Mouse (Mus musculus): ENCODE measurements around the gene Tmem212. TPM values are rescaled to one million over a fixed set of nuclear protein-coding genes. Genes with fewer than 3 reads are reported as not detected.

Gene Tmem212
- total and polyA plus RNA-seq, 3 experiments, result not detected

GRCm38 (mm10) chr3:27867731-27868130 is 28.4 kb downstream of the Tmem212 start:
- Histone ChIP-seq H3K9me3 (replicated peaks) (no peaks in the 10 kb centered on the region), H3K36me3 (replicated peaks) (no peaks in the 10 kb centered on the region), H3K4me3 (ENCODE audit: low read depth, low read length) (no peak overlapping the region), H3K27me3 (ENCODE audit: insufficient read depth, low read length) (peaks cover 4% of the 10 kb centered on the region; the same call in 1 of the 2 replicates), H3K4me1 (ENCODE audit: insufficient read depth, low read depth, low read length) (no peaks in the 10 kb centered on the region)
- DNase-seq (ENCODE audit: low spot score), result no peak
- TF ChIP-seq TAL1 (conservative IDR thresholded peaks at IDR 0.05; ENCODE audit: low read depth, low read length) (no peak), CTCF (IDR thresholded peaks at IDR 0.05; ENCODE audit: low read depth, low read length) (no peak), GATA1 (IDR thresholded peaks at IDR 0.05; ENCODE audit: borderline replicate concordance, low read length) (no peak), GATA2 (IDR thresholded peaks at IDR 0.05; ENCODE audit: borderline replicate concordance, low read depth, low read length) (no peak), POLR2AphosphoS5 (IDR thresholded peaks at IDR 0.05; ENCODE audit: insufficient replicate concordance, low read depth, low read length) (no peak)
- ATAC-seq (ENCODE audit: extremely low read depth, insufficient number of reproducible peaks, low FRiP score, poor library complexity, severe bottlenecking), result no peak

DNA sequence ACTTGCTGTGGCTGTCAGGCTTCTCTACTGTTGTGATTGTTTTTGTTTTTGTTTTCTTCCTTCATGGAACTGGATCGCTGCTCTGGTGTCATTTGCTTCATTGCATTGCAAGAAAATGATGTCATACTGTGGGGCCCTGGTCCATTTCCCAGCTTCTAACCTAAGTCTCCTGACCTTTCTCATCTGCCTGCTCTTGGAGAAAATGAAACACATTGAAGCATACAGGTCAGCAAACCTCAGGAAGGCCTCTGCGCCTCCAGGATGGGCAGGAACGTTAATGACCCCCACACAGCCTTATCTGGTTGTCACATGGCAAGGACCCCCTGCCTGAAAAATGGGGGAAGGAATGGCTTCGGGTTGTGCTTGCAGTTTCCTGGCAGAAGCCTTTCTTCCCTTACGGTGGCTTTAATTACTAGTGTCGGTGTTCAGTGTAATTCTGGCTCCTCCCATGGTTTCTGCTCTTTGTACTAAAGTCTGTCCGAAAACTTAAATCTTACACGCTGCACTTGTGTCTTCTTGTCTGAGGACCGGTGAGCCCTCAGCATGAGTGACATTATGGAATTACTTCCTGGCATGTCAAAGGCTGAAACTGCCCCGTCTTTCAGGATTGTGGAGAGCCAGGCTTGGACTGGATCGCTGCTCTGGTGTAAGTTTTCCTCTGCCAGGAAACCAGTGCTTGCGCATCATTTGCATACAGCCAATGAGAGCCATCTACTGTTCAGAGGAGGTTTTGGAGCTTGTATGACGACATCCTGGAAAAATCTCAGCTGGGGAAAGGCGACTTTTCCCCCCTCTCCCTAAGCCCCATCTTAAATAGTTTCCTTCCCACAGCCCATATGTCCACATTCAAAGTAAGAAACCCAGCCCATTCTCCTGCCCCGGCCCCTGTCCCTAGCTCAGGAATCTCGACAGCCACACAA is 33.1 kb downstream of the Tmem212 start:
- peaks cover 4% of the 10 kb centered on the region for H3K27me3 ChIP-seq (ENCODE audit: insufficient read depth, low read length)
- DNase-seq (ENCODE audit: low spot score) (no peak), ATAC-seq (ENCODE audit: extremely low read depth, insufficient number of reproducible peaks, low FRiP score, poor library complexity, severe bottlenecking) (no peak)
- H3K36me3 ChIP-seq (replicated peaks), result no peaks in the 10 kb centered on the region
- no peak for TF ChIP-seq TAL1 (conservative IDR thresholded peaks at IDR 0.05; ENCODE audit: low read depth, low read length)
- no peak for TF ChIP-seq GATA2 (IDR thresholded peaks at IDR 0.05; ENCODE audit: borderline replicate concordance, low read depth, low read length)
- TF ChIP-seq GATA1 (IDR thresholded peaks at IDR 0.05; ENCODE audit: borderline replicate concordance, low read length), result no peak
- no peak for TF ChIP-seq CTCF (IDR thresholded peaks at IDR 0.05; ENCODE audit: low read depth, low read length)
- no peak for TF ChIP-seq POLR2AphosphoS5 (IDR thresholded peaks at IDR 0.05; ENCODE audit: insufficient replicate concordance, low read depth, low read length)
- H3K4me1 ChIP-seq (ENCODE audit: insufficient read depth, low read depth, low read length), result no peaks in the 10 kb centered on the region
- no peaks in the 10 kb centered on the region for H3K9me3 ChIP-seq (replicated peaks)
- no peak overlapping the region for H3K4me3 ChIP-seq (ENCODE audit: low read depth, low read length)

DNA sequence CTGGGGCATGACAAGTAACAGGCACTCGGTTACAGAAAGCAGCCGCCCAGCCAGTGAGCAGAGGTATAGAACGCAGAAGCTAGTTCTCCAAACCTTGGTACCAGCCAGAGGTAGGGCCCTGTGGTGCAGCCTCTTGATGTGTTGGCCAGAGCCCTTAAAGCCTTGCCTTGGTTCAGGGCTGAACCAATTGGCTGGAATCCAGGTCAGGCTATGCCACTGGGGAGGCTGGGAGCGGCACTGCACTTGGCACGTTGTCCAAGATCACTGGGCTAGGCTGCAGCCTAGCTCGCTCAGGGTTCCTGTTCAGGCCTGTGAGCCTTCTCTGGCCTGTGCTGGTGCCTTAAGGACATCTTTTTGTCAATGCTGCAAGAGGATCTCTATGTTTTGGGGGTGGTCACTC is 34.6 kb downstream of the Tmem212 start:
- no peak overlapping the region for H3K4me3 ChIP-seq (ENCODE audit: low read depth, low read length)
- H3K9me3 ChIP-seq (replicated peaks), result no peaks in the 10 kb centered on the region
- ATAC-seq (ENCODE audit: extremely low read depth, insufficient number of reproducible peaks, low FRiP score, poor library complexity, severe bottlenecking), result no peak
- TF ChIP-seq CTCF (IDR thresholded peaks at IDR 0.05; ENCODE audit: low read depth, low read length) (no peak), GATA1 (IDR thresholded peaks at IDR 0.05; ENCODE audit: borderline replicate concordance, low read length) (no peak), POLR2AphosphoS5 (IDR thresholded peaks at IDR 0.05; ENCODE audit: insufficient replicate concordance, low read depth, low read length) (no peak), GATA2 (IDR thresholded peaks at IDR 0.05; ENCODE audit: borderline replicate concordance, low read depth, low read length) (no peak), TAL1 (conservative IDR thresholded peaks at IDR 0.05; ENCODE audit: low read depth, low read length) (no peak)
- no peaks in the 10 kb centered on the region for H3K36me3 ChIP-seq (replicated peaks)
- no peaks in the 10 kb centered on the region for H3K4me1 ChIP-seq (ENCODE audit: insufficient read depth, low read depth, low read length)
- peaks cover 4% of the 10 kb centered on the region for H3K27me3 ChIP-seq (ENCODE audit: insufficient read depth, low read length)
- no peak for DNase-seq (ENCODE audit: low spot score)

DNA sequence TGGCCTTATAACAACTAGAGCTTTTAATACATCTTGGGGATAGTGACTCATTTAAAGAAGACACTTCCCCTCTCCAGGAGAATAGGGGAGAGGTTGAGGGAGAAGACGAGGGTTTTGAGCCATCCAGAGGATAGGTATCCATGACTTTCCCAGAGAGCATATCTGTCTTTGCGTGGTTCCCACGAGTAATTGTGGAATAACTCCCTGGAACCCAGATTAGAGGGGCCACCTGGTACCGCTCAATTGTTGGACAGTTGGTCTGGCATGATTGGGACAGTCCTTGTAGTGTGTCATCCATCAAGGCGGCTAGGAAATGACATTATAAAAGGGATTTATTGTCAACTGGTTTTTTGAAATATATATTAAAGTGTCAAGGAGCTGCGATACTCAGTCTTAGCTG is 35.1 kb downstream of the Tmem212 start:
- ATAC-seq (ENCODE audit: extremely low read depth, insufficient number of reproducible peaks, low FRiP score, poor library complexity, severe bottlenecking) (no peak), DNase-seq (ENCODE audit: low spot score) (no peak)
- H3K27me3 ChIP-seq (ENCODE audit: insufficient read depth, low read length), result peaks cover 4% of the 10 kb centered on the region
- TF ChIP-seq CTCF (IDR thresholded peaks at IDR 0.05; ENCODE audit: low read depth, low read length) (no peak), GATA2 (IDR thresholded peaks at IDR 0.05; ENCODE audit: borderline replicate concordance, low read depth, low read length) (no peak), GATA1 (IDR thresholded peaks at IDR 0.05; ENCODE audit: borderline replicate concordance, low read length) (no peak)
- H3K9me3 ChIP-seq (replicated peaks), result no peaks in the 10 kb centered on the region
- no peak overlapping the region for H3K4me3 ChIP-seq (ENCODE audit: low read depth, low read length)
- no peaks in the 10 kb centered on the region for H3K36me3 ChIP-seq (replicated peaks)
- no peaks in the 10 kb centered on the region for H3K4me1 ChIP-seq (ENCODE audit: insufficient read depth, low read depth, low read length)

DNA sequence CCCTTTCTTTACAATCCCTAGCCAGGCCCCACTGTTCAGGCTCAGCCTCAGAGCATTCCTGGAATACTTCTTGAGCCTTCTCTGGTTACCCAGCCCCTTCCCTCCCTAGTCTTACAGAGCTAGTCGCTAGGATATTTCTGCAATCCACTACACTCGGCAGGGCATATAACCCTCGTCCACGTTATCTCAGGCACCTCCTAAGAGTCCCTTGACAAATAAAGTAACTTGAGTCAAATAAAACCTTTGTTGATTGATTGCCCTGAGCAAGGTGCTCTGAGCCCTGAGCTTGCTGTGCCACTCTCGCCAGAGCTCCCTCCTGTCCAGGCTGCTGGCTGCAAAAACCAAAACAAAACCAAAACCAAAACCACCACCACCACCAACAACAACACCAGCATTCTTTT is 37.0 kb downstream of the Tmem212 start:
- H3K4me3 ChIP-seq (ENCODE audit: low read depth, low read length), result no peak overlapping the region

DNA sequence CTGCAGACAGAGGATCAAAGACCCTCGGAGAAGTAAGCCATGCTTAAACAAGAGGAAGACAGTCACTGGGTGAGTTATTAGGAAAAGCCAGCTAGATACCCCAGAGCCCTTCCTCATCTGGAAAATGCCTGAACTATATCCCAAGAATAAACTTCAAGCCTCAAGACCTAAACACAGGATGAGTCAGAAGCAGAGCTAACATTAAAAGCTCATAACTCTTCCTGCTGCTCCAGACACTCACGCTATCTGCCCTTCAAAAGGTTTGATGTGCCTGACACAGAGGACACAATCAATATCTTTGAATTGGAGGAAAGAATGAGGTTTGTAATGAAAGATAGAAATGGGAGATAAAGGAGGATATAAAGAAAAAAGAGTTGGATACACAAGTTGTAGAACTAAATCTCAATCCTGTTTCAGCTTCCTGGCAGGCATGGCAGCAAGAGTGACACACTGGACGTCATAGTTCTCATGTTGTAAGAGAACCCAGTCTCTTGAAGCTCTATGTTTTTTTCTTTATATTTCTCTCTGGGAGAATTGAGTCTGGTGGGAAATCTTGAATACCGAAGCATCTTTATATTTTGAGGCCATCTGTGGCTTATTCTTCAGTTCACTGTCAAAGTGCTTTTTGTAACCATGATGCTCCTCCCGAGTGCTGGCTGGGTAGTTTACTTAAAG is 37.6 kb downstream of the Tmem212 start:
- TF ChIP-seq GATA2 (IDR thresholded peaks at IDR 0.05; ENCODE audit: borderline replicate concordance, low read depth, low read length) (no peak), TAL1 (conservative IDR thresholded peaks at IDR 0.05; ENCODE audit: low read depth, low read length) (no peak), POLR2AphosphoS5 (IDR thresholded peaks at IDR 0.05; ENCODE audit: insufficient replicate concordance, low read depth, low read length) (no peak), GATA1 (IDR thresholded peaks at IDR 0.05; ENCODE audit: borderline replicate concordance, low read length) (no peak), CTCF (IDR thresholded peaks at IDR 0.05; ENCODE audit: low read depth, low read length) (no peak)
- H3K4me3 ChIP-seq (ENCODE audit: low read depth, low read length), result no peak overlapping the region

More for the DNA sequence above, 37.0 kb downstream of the Tmem212 start:
- H3K36me3 ChIP-seq (replicated peaks), result no peaks in the 10 kb centered on the region
- no peak for ATAC-seq (ENCODE audit: extremely low read depth, insufficient number of reproducible peaks, low FRiP score, poor library complexity, severe bottlenecking)
- no peaks in the 10 kb centered on the region; the same call in 1 of the 2 replicates for H3K27me3 ChIP-seq (ENCODE audit: insufficient read depth, low read length)
- no peaks in the 10 kb centered on the region for H3K9me3 ChIP-seq (replicated peaks)
- no peak for DNase-seq (ENCODE audit: low spot score)
- H3K4me1 ChIP-seq (ENCODE audit: insufficient read depth, low read depth, low read length), result no peaks in the 10 kb centered on the region
- no peak for TF ChIP-seq CTCF (IDR thresholded peaks at IDR 0.05; ENCODE audit: low read depth, low read length)
- TF ChIP-seq GATA2 (IDR thresholded peaks at IDR 0.05; ENCODE audit: borderline replicate concordance, low read depth, low read length), result no peak
- no peak for TF ChIP-seq POLR2AphosphoS5 (IDR thresholded peaks at IDR 0.05; ENCODE audit: insufficient replicate concordance, low read depth, low read length)
- TF ChIP-seq TAL1 (conservative IDR thresholded peaks at IDR 0.05; ENCODE audit: low read depth, low read length), result no peak
- TF ChIP-seq GATA1 (IDR thresholded peaks at IDR 0.05; ENCODE audit: borderline replicate concordance, low read length), result no peak

More for the DNA sequence above, 37.6 kb downstream of the Tmem212 start:
- H3K4me1 ChIP-seq (ENCODE audit: insufficient read depth, low read depth, low read length), result no peaks in the 10 kb centered on the region
- ATAC-seq (ENCODE audit: extremely low read depth, insufficient number of reproducible peaks, low FRiP score, poor library complexity, severe bottlenecking) (no peak), DNase-seq (ENCODE audit: low spot score) (no peak)
- H3K27me3 ChIP-seq (ENCODE audit: insufficient read depth, low read length), result no peaks in the 10 kb centered on the region; the same call in 1 of the 2 replicates
- H3K36me3 ChIP-seq (replicated peaks), result no peaks in the 10 kb centered on the region
- no peaks in the 10 kb centered on the region for H3K9me3 ChIP-seq (replicated peaks)

Data from G1E (cell line).